Mouse (Mus musculus) neural tube, embryonic 13.5 days (tissue): ENCODE data around the gene Cdc20b. TPM values are rescaled to one million over a fixed set of nuclear protein-coding genes. Genes with fewer than 3 reads are reported as not detected.

ENCODE experiments used
- ATAC-seq: fragments of 200-750 bp; cut with Nextera tagmentation; 2 replicates; pipeline ENCODE4 v1.8.0; 2017; ENCODE audit warnings: low read depth, mild to moderate bottlenecking, moderate TSS enrichment, moderate library complexity
- H3K27ac ChIP-seq: fragments of 300-500 bp; sonication (generic); replicated peaks from 2 replicates; pipeline ENCODE4 v1.5.1; 2015; ENCODE audit warnings: moderate library complexity, mild to moderate bottlenecking, inconsistent platforms
- H3K27me3 ChIP-seq: fragments of 300-500 bp; sonication (generic); 2 replicates; pipeline ENCODE4 v1.6.1; 2015; ENCODE audit warnings: mild to moderate bottlenecking, inconsistent platforms
- H3K36me3 ChIP-seq: fragments of 300-500 bp; sonication (generic); 2 replicates; pipeline ENCODE4 v1.6.1; 2015; ENCODE audit warnings: mild to moderate bottlenecking, inconsistent platforms
- H3K4me1 ChIP-seq: fragments of 300-500 bp; sonication (generic); replicated peaks from 2 replicates; pipeline ENCODE4 v1.6.1; 2015; ENCODE audit warnings: inconsistent platforms
- H3K4me2 ChIP-seq: fragments of 300-500 bp; sonication (generic); 2 replicates; pipeline ENCODE4 v1.6.1; 2015; ENCODE audit warnings: inconsistent platforms, mild to moderate bottlenecking, moderate library complexity
- H3K4me3 ChIP-seq: fragments of 300-500 bp; sonication (generic); 2 replicates; pipeline ENCODE4 v1.5.1; 2015; ENCODE audit warnings: mild to moderate bottlenecking, inconsistent platforms
- H3K9ac ChIP-seq: fragments of 300-500 bp; sonication (generic); 2 replicates; pipeline ENCODE4 v1.6.1; 2015; ENCODE audit warnings: moderate library complexity, mild to moderate bottlenecking, inconsistent platforms
- H3K9me3 ChIP-seq: fragments of 300-500 bp; sonication (generic); 2 replicates; pipeline ENCODE4 v1.6.1; 2016; ENCODE audit warnings: inconsistent platforms
- WGBS: fragments of 180-500 bp; shearing (Covaris S2); methylation state at CpG from one replicate; pipeline ENCODE4 v1.1.7; 2015; 5-methylcytosine and 5-hydroxymethylcytosine counted together
- polyA plus RNA-seq: library from polyadenylated mRNA; unstranded; fragments of >200 nt; fragmentation: Nextera tagmentation; extraction: Ambion mirVana; gene quantifications from 2 replicates; pipeline ENCODE4 v1.2.1, GENCODE M21; 2015

The Cdc20b gene
- not detected in 2 replicates for polyA plus RNA-seq

DNA sequence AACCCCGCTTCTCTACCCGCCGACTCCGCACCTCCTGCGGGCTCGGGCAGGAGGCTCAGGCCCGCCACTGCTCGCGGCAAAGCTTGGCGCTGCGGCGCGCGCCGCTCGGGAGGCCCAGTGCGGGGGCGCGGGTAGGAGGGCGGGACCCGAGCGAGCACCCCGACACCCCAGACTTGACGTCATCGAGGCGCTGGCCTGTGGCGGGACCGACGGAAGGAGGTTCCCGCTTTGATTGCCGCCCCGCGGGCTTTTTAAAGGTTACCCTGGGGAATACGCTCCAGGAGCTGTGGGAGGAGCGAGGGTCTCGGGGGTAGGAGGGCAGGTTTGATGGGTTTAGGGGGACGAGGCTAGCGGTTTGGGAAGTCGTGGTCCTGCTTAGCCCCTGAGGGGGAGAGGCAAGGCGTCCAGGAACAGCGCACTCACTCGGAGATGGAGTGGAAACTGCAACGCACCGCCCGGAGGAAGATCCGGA is at the start of gene Cdc20b:
Gene Cdc20b (plus strand): TSS at position 162 of the 472 bp plus-strand sequence.
- H3K4me1 ChIP-seq, result peaks cover 26% of the 10 kb centered on the region
- no peaks in the 10 kb centered on the region for H3K36me3 ChIP-seq
- ATAC-seq, result no peak
- H3K9ac ChIP-seq, result peak within 1 kb of the TSS; percentile 70
- H3K9me3 ChIP-seq, result no peaks in the 10 kb centered on the region
- H3K4me2 ChIP-seq, result peak within 1 kb of the TSS; percentile 97
- WGBS, result under 1% methylated on average over 46 of the region's 46 CpGs
- H3K4me3 ChIP-seq, result peak within 1 kb of the TSS; percentile 53
- no peak within 1 kb of the TSS for H3K27ac ChIP-seq
- H3K27me3 ChIP-seq, result peaks cover 58% of the 10 kb centered on the region

DNA sequence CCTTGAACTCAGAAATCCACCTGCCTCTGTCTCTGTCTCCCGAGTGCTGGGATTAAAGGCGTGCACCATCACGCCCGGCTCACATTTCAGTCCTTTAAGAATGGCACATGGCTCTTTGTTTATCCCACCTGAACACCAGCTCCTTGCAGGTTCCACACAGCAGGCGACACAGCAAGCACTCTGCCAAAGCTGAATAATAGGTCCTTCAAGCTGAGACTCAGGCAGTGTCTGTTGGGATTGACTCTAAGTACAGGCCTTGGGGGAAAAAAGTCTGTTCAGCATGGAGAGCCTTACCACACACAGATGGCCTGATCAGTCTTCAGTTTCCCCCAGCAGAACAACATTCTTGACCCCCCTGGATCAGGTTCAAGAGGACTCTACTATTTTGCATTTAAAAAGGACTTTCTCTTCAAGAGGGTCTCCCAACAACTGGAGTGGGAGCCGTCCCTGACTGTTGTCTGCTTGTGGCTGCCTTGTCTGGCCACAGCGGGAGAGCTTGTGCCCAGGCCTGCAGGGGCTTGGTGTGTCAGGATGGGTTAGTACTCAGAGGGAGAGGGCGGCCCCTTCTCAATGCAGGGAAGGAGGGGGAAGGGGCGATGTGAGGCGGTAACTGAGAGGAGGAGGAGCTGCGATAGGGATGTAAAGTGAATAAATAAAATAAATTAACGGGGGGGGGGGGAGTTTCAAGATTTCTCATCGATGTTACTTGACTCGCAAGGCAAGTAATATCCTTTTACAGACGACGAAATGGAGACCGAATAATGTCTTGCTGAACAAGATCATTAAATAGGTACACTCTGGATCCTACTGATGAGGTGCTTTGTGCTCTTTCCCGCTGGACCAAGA is 49.1 kb upstream of the Cdc20b start:
- no peaks in the 10 kb centered on the region for H3K9me3 ChIP-seq
- WGBS, result 3% methylated on average over 18 of the region's 18 CpGs
- H3K27ac ChIP-seq, result no peak overlapping the region
- ATAC-seq, result no peak
- peaks cover 42% of the 10 kb centered on the region for H3K4me1 ChIP-seq
- H3K4me3 ChIP-seq, result no peak overlapping the region
- H3K36me3 ChIP-seq, result no peaks in the 10 kb centered on the region
- H3K27me3 ChIP-seq, result peaks cover 74% of the 10 kb centered on the region
- H3K4me2 ChIP-seq, result 0 out of 2 replicates have a peak overlapping the region, but pooled peaks have one; percentile 95
- no peak overlapping the region for H3K9ac ChIP-seq

DNA sequence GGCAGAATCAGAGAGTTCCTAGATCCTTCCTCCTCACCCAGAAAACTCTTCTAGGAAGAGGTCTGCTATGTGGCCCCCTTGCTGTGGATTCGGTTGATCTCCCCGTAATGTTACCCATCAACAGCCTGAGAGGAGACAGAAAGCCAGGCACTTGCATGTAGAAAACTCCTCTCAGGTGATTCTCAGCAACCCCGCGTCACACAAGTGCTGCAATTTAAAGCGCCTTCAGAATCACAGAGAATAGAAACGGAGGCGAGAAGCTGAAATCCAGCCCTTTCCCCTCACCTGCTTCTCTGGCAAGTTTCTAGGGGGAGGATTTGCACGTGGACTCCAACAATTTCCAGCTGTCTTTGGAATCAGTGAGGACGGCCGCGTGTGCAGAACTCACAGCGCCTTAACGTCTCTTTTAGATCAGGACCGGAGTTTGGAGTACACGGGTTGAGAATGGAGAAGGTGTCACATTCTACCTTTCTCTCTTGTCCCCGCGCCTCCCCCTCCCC is 48.4 kb upstream of the Cdc20b start:
- Histone ChIP-seq H3K27me3 (peaks cover 81% of the 10 kb centered on the region), H3K4me2 (peak overlapping the region; percentile 95), H3K9me3 (no peaks in the 10 kb centered on the region), H3K36me3 (no peaks in the 10 kb centered on the region), H3K27ac (no peak overlapping the region), H3K4me3 (peak overlapping the region; percentile 53), H3K9ac (no peak overlapping the region), H3K4me1 (peaks cover 42% of the 10 kb centered on the region)
- under 1% methylated on average over 17 of the region's 17 CpGs for WGBS
- no peak for ATAC-seq

DNA sequence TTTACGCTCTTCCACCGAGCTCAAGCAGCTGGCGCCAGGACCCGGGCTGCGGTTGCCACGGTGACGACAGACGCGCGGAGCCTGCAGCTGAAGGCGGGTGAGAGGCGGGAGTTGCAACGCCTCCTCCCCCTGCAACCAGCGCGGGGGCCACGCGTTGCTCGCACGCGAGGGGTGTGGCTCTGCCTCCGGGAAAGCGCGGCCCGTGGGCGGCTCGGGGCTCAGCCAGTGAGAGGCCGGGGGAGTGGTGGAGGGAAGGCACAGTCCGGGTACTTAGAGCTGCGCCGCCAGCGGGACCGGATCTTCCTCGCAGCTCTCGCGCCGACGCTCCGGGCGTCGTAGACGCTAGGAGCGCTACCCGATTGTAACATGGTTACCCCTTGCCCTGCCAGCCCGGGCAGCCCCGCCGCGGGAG is 47.4 kb upstream of the Cdc20b start, which contains the start of gene Ccno:
Gene Ccno (plus strand): TSS at position 271 of the 412 bp plus-strand sequence.
- Histone ChIP-seq H3K4me1 (peaks cover 42% of the 10 kb centered on the region), H3K27me3 (peaks cover 84% of the 10 kb centered on the region), H3K27ac (no peak within 1 kb of the TSS), H3K4me2 (peak within 1 kb of the TSS; percentile 95), H3K9ac (peak within 1 kb of the TSS; percentile 65), H3K9me3 (no peaks in the 10 kb centered on the region), H3K4me3 (peak within 1 kb of the TSS; percentile 53), H3K36me3 (no peaks in the 10 kb centered on the region)
- peak; percentile 94 for ATAC-seq
- WGBS, result under 1% methylated on average over 47 of the region's 47 CpGs

DNA sequence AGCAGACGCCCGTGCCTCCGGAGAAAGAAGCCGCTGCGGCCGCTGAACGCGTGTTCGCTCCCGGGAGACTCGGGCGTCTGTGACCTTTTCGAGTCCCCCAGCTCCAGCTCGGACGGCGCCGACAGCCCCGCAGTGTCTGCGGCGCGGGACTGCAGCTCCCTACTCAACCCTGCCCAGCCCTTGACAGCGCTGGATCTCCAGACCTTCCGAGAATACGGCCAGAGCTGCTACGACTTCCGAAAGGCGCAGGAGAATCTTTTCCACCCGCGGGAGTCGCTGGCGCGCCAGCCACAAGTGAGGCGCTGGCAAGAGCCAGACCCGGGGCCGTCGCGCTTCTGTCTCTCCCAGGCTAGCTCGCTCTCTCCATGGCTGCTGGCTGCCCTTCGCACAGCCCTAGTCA is 46.9 kb upstream of the Cdc20b start:
- Histone ChIP-seq H3K9ac (peak overlapping the region; percentile 65), H3K4me3 (peak overlapping the region; percentile 53), H3K27ac (no peak overlapping the region), H3K4me1 (peaks cover 42% of the 10 kb centered on the region), H3K4me2 (peak overlapping the region; percentile 95), H3K27me3 (peaks cover 88% of the 10 kb centered on the region), H3K36me3 (no peaks in the 10 kb centered on the region), H3K9me3 (no peaks in the 10 kb centered on the region)
- 0% methylated on average over 39 of the region's 39 CpGs for WGBS
- peak; percentile 58 for ATAC-seq

DNA sequence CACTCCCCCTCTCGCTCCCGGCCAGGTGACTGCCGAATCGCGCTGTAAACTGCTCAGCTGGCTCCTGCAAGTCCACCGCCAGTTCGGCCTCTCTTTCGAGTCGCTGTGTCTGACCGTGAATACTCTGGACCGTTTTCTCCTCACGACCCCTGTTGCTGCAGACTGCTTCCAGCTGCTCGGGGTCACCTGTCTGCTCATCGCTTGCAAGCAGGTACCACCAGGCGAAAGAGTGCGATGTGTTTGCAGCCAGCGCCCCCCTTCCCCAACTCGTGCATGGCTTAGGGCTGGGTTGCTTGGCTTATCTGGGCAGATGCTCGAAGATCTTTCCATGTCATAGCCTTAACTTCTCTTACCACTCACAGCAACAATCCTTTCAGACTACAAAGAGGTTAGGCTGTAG is 46.0 kb upstream of the Cdc20b start:
- Histone ChIP-seq H3K27me3 (peaks cover 90% of the 10 kb centered on the region), H3K4me1 (peaks cover 49% of the 10 kb centered on the region), H3K9ac (no peak overlapping the region), H3K4me3 (peak overlapping the region; percentile 53), H3K27ac (no peak overlapping the region), H3K9me3 (no peaks in the 10 kb centered on the region), H3K36me3 (no peaks in the 10 kb centered on the region), H3K4me2 (peak overlapping the region; percentile 95)
- ATAC-seq, result no peak
- 2% methylated on average over 19 of the region's 19 CpGs for WGBS

DNA sequence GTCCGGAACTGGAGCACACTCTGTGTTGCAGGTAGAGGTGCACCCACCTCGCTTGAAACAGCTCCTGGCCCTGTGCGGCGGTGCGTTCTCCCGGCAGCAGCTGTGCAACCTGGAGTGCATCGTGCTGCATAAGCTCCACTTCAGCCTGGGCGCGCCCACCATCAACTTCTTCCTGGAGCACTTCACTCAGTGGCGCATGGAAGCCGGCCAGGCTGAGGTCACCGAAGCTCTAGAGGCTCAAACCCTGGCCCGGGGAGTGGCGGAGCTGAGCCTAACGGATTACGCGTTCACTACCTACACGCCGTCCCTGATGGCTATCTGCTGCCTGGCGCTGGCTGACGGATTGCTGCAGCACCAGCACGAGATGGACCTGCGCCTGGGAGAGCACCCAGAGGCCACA is 45.4 kb upstream of the Cdc20b start:
- Histone ChIP-seq H3K9me3 (no peaks in the 10 kb centered on the region), H3K9ac (no peak overlapping the region), H3K27me3 (peaks cover 91% of the 10 kb centered on the region), H3K36me3 (no peaks in the 10 kb centered on the region), H3K27ac (no peak overlapping the region), H3K4me3 (no peak overlapping the region), H3K4me1 (peaks cover 56% of the 10 kb centered on the region), H3K4me2 (no peak overlapping the region)
- no peak for ATAC-seq
- under 1% methylated on average over 23 of the region's 23 CpGs for WGBS

DNA sequence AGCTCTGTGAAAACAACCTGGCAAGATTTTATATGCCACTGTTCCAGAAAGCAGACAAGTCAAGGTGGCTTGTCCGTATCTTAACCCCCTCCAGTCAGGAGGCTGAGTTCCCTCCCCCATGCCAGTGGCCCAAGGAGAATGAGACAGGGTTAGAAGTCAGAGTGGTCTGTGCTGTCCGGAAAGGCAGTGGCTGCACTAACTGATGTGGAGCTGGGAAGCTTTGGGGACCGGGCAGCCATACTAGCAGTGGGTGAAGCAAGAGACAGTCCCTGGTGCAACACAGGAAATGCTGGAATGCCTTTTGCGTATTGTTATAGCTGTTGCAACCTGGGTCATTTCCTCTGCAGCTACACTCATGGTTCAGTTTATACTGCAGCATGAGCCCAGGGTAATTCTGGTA is 44.6 kb upstream of the Cdc20b start:
- H3K4me1 ChIP-seq, result peaks cover 57% of the 10 kb centered on the region
- H3K27ac ChIP-seq, result no peak overlapping the region
- H3K27me3 ChIP-seq, result peaks cover 96% of the 10 kb centered on the region
- no peak overlapping the region for H3K4me3 ChIP-seq
- no peaks in the 10 kb centered on the region for H3K36me3 ChIP-seq
- no peaks in the 10 kb centered on the region for H3K9me3 ChIP-seq
- 16% methylated on average over 4 of the region's 4 CpGs for WGBS
- ATAC-seq, result no peak
- H3K9ac ChIP-seq, result no peak overlapping the region
- no peak overlapping the region for H3K4me2 ChIP-seq

DNA sequence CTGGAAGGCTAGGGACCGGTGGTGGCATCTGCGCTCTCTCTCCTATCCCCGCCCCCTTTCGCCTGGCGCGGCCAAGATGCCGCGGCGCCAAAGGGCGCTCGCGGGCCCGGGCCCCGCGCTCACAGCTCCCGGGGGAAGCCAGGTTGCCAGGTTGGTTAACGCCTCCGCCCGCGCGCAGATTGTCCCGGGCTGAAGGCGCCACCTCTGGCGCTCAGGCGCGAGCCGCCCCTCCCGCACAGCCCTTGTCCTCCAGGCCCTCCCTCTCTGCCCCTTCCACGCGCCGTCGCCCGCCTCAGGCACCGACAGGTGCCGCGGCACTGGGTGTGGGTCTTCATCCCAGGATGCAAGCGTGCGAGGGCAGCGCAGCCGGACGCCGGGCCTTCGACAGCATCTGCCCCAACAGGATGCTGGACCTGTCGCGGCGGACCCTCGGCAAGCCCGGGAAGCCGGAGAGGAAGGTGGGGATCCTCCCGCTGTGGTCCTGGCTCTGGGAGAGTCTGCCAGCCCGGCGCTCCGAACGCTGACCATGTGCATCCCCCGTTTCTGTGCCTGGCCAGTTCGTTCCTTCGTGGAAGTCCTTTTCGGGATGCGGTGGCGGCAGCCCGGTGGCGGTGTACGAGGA is 41.3 kb upstream of the Cdc20b start, which contains the start of gene Mcidas:
Gene Mcidas (plus strand): TSS at position 315 of the 622 bp plus-strand sequence.
- Histone ChIP-seq H3K4me1 (peaks cover 33% of the 10 kb centered on the region), H3K4me2 (peak within 1 kb of the TSS; percentile 75), H3K27ac (no peak within 1 kb of the TSS), H3K4me3 (peak within 1 kb of the TSS; percentile 42), H3K9ac (peak within 1 kb of the TSS; percentile 58), H3K9me3 (no peaks in the 10 kb centered on the region), H3K36me3 (no peaks in the 10 kb centered on the region), H3K27me3 (peaks cover 95% of the 10 kb centered on the region)
- under 1% methylated on average over 63 of the region's 63 CpGs for WGBS
- ATAC-seq, result peak; percentile 62

DNA sequence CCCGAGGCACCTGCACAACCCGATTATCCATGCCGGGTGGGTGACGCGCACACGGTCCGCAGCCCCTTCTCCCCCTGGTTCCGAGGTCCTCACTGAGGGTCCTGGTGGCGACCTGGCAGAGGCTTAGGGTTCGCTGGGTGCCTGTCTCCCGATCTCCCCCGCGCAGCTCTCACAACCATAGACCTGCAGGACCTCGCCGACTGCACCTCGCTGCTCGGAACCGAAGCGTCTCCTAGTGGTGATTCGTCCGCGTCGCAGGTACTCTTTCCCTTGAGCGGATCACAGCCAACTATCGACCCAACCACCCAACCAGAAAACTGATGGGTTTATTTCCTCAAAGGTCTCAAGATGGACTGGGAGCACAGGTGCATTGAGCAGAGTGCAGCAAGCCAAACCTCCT is 40.7 kb upstream of the Cdc20b start:
- Histone ChIP-seq H3K9me3 (no peaks in the 10 kb centered on the region), H3K4me1 (peaks cover 33% of the 10 kb centered on the region), H3K4me2 (peak overlapping the region; percentile 75), H3K9ac (peak overlapping the region; percentile 58), H3K27ac (no peak overlapping the region), H3K27me3 (peaks cover 95% of the 10 kb centered on the region), H3K4me3 (peak overlapping the region; percentile 42), H3K36me3 (no peaks in the 10 kb centered on the region)
- WGBS, result 0% methylated on average over 25 of the region's 25 CpGs
- ATAC-seq, result peak; percentile 55

DNA sequence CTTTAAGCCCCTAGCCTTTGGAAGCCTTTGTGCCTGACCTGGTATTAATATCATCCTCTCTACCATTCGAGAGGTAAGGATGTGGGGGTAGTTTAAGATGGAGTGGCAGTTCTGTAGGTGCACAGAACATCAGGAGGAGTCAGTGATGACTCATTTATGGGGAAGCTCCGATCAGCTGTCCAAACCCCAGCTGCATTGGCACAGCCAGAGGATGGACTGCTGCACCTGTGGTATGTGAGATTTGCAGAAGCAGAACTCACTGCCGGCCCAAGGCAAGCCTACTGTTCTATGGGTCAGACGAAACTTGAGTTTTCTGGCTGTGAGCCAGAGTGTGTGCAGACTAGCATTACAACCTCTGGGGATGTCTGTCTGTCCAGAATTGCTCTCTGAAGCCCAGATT is 38.5 kb upstream of the Cdc20b start:
- no peak overlapping the region for H3K4me2 ChIP-seq
- H3K9ac ChIP-seq, result no peak overlapping the region
- peaks cover 95% of the 10 kb centered on the region for H3K27me3 ChIP-seq
- no peak overlapping the region for H3K4me3 ChIP-seq
- ATAC-seq, result no peak
- H3K36me3 ChIP-seq, result no peaks in the 10 kb centered on the region
- H3K27ac ChIP-seq, result no peak overlapping the region
- peaks cover 28% of the 10 kb centered on the region for H3K4me1 ChIP-seq
- 68% methylated on average over 4 of the region's 4 CpGs for WGBS
- no peaks in the 10 kb centered on the region for H3K9me3 ChIP-seq

DNA sequence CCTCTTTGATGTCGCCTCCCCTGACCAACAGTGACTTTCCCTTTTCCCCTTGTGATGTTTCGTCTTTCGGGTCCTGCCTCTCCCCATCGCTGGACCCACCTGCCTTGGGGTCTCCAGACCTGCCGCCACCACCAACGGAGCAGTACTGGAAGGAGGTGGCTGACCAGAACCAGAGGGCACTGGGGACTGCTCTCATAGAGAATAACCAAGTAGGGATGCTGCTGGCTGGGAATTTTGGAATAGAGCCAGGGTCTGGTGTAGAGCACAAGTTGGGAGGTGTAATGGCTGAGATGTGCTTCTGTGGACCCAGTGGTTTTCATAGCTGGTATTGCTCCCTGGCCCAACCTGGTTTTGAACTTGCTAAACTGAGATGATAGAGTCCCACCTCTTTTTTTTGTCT is 37.5 kb upstream of the Cdc20b start:
- Histone ChIP-seq H3K9me3 (no peaks in the 10 kb centered on the region), H3K27ac (no peak overlapping the region), H3K27me3 (peaks cover 99% of the 10 kb centered on the region), H3K9ac (no peak overlapping the region), H3K4me1 (peaks cover 28% of the 10 kb centered on the region), H3K4me2 (no peak overlapping the region), H3K4me3 (no peak overlapping the region), H3K36me3 (no peaks in the 10 kb centered on the region)
- ATAC-seq, result no peak
- 68% methylated on average over 6 of the region's 6 CpGs for WGBS
